Mouse (Mus musculus): Measurements from ENCODE around the gene Nars2. TPM values are rescaled to one million over a fixed set of nuclear protein-coding genes. Genes with fewer than 3 reads are reported as not detected.

The Nars2 gene
- polyA plus RNA-seq, 1 experiment from 2014 or later = 20.2 TPM

GRCm38 (mm10) chr7:97083579-97083978 is 132.3 kb downstream of the Nars2 start:
- Histone ChIP-seq H3K4me2 (ENCODE audit: low read depth, low read length) (peak overlapping the region; percentile 77; the same call in 1 of the 2 replicates), H3K4me1 (ENCODE audit: control insufficient read depth, insufficient read depth, low read length) (peaks cover 4% of the 10 kb centered on the region; the same call in 1 of the 2 replicates), H3K4me3 (ENCODE audit: low read depth, low read length) (0 out of 2 replicates have a peak overlapping the region, but pooled peaks have one; percentile 93), H3K27ac (ENCODE audit: low read depth, low read length) (no peak overlapping the region), H3K36me3 (ENCODE audit: control insufficient read depth, insufficient read depth, low read length) (no peaks in the 10 kb centered on the region), H3K9me3 (ENCODE audit: control insufficient read depth, low read length) (no peaks in the 10 kb centered on the region), H3K9ac (replicated peaks; ENCODE audit: low read depth, low read length) (no peak overlapping the region), H3K27me3 (ENCODE audit: control insufficient read depth, insufficient read depth, low read length) (0 out of 2 replicates have a peak, but pooled peaks cover 2% of the 10 kb centered on the region)
- ATAC-seq (ENCODE audit: low read depth) = no peak
- WGBS = 91% methylated on average over 9 of the region's 9 CpGs

- H3K27me3 ChIP-seq (ENCODE audit: control insufficient read depth, insufficient read depth, low read length) = 0 out of 2 replicates have a peak, but pooled peaks cover 2% of the 10 kb centered on the region
- no peaks in the 10 kb centered on the region for H3K9me3 ChIP-seq (ENCODE audit: control insufficient read depth, low read length)
- H3K9ac ChIP-seq (replicated peaks; ENCODE audit: low read depth, low read length) = no peak overlapping the region
- 97% methylated on average over 1 of the region's 1 CpGs for WGBS
- H3K4me3 ChIP-seq (ENCODE audit: low read depth, low read length) = no peak overlapping the region
- no peak overlapping the region for H3K4me2 ChIP-seq (ENCODE audit: low read depth, low read length)
- no peak overlapping the region for H3K27ac ChIP-seq (ENCODE audit: low read depth, low read length)
- ATAC-seq (ENCODE audit: low read depth) = no peak
- no peaks in the 10 kb centered on the region for H3K36me3 ChIP-seq (ENCODE audit: control insufficient read depth, insufficient read depth, low read length)
- peaks cover 4% of the 10 kb centered on the region; the same call in 1 of the 2 replicates for H3K4me1 ChIP-seq (ENCODE audit: control insufficient read depth, insufficient read depth, low read length)
Observed at GRCm38 (mm10) chr7:97084181-97084580, 132.9 kb downstream of the Nars2 start.

GRCm38 (mm10) chr7:97085291-97085690 is 134.0 kb downstream of the Nars2 start:
- WGBS = 3% methylated on average over 4 of the region's 4 CpGs
- H3K9me3 ChIP-seq (ENCODE audit: control insufficient read depth, low read length) = no peaks in the 10 kb centered on the region
- H3K36me3 ChIP-seq (ENCODE audit: control insufficient read depth, insufficient read depth, low read length) = no peaks in the 10 kb centered on the region
- H3K27me3 ChIP-seq (ENCODE audit: control insufficient read depth, insufficient read depth, low read length) = 0 out of 2 replicates have a peak, but pooled peaks cover 2% of the 10 kb centered on the region
- ATAC-seq (ENCODE audit: low read depth) = no peak
- H3K4me2 ChIP-seq (ENCODE audit: low read depth, low read length) = no peak overlapping the region
- no peak overlapping the region for H3K27ac ChIP-seq (ENCODE audit: low read depth, low read length)
- H3K9ac ChIP-seq (replicated peaks; ENCODE audit: low read depth, low read length) = no peak overlapping the region
- peaks cover 4% of the 10 kb centered on the region; the same call in 1 of the 2 replicates for H3K4me1 ChIP-seq (ENCODE audit: control insufficient read depth, insufficient read depth, low read length)
- no peak overlapping the region for H3K4me3 ChIP-seq (ENCODE audit: low read depth, low read length)

- 84% methylated on average over 3 of the region's 3 CpGs for WGBS
- Histone ChIP-seq H3K4me3 (ENCODE audit: low read depth, low read length) (no peak overlapping the region), H3K9me3 (ENCODE audit: control insufficient read depth, low read length) (no peaks in the 10 kb centered on the region), H3K4me1 (ENCODE audit: control insufficient read depth, insufficient read depth, low read length) (no peaks in the 10 kb centered on the region), H3K27ac (ENCODE audit: low read depth, low read length) (no peak overlapping the region), H3K36me3 (ENCODE audit: control insufficient read depth, insufficient read depth, low read length) (no peaks in the 10 kb centered on the region), H3K4me2 (ENCODE audit: low read depth, low read length) (no peak overlapping the region), H3K27me3 (ENCODE audit: control insufficient read depth, insufficient read depth, low read length) (no peaks in the 10 kb centered on the region), H3K9ac (replicated peaks; ENCODE audit: low read depth, low read length) (no peak overlapping the region)
- no peak for ATAC-seq (ENCODE audit: low read depth)
Observed at GRCm38 (mm10) chr7:97094241-97094640, 142.9 kb downstream of the Nars2 start.

- ATAC-seq (ENCODE audit: low read depth) = no peak
- H3K9me3 ChIP-seq (ENCODE audit: control insufficient read depth, low read length) = no peaks in the 10 kb centered on the region
- H3K27ac ChIP-seq (ENCODE audit: low read depth, low read length) = no peak overlapping the region
- H3K4me2 ChIP-seq (ENCODE audit: low read depth, low read length) = no peak overlapping the region
- no peaks in the 10 kb centered on the region for H3K36me3 ChIP-seq (ENCODE audit: control insufficient read depth, insufficient read depth, low read length)
- WGBS = 92% methylated on average over 3 of the region's 3 CpGs
- no peak overlapping the region for H3K4me3 ChIP-seq (ENCODE audit: low read depth, low read length)
- no peak overlapping the region for H3K9ac ChIP-seq (replicated peaks; ENCODE audit: low read depth, low read length)
- no peaks in the 10 kb centered on the region for H3K4me1 ChIP-seq (ENCODE audit: control insufficient read depth, insufficient read depth, low read length)
- no peaks in the 10 kb centered on the region for H3K27me3 ChIP-seq (ENCODE audit: control insufficient read depth, insufficient read depth, low read length)
Observed at GRCm38 (mm10) chr7:97108119-97108518, 156.8 kb downstream of the Nars2 start.

Other genes starting within 250 kb of the Nars2 start
- gene Gab2, start 130.1 kb downstream of the Nars2 start, polyA plus RNA-seq (2014; fragmentation: Nextera tagmentation; extraction: Ambion mirVana) = 13.8 and 18.1 TPM in 2 replicates